Mouse (Mus musculus) stomach, embryonic 16.5 days (tissue): ENCODE measurements at regions not wholly inside any gene's neighbourhood (a gene's known extent, or its start where the extent isn't known, plus 50 kb on each side); places are given as distances from the start of the nearest gene placed in this dataset.

Experiments used
- ATAC-seq: fragments of 200-750 bp; cut with Nextera tagmentation; 2 replicates; pipeline ENCODE4 v1.8.0; 2017; ENCODE audit warnings: moderate number of reproducible peaks, moderate TSS enrichment; ENCODE audit not compliant: insufficient read depth, low FRiP score
- H3K27ac ChIP-seq: fragments of 300-500 bp; sonication (generic); 2 replicates; pipeline ENCODE4 v1.5.1; 2014; ENCODE audit warnings: low read length
- H3K27me3 ChIP-seq: fragments of 300-500 bp; sonication (generic); 2 replicates; pipeline ENCODE4 v1.6.1; 2014; ENCODE audit warnings: low read length, control low read depth, mixed read lengths; ENCODE audit not compliant: control insufficient read depth, insufficient read depth
- H3K36me3 ChIP-seq: fragments of 300-500 bp; sonication (generic); 2 replicates; pipeline ENCODE4 v1.6.1; 2014; ENCODE audit warnings: low read length; ENCODE audit not compliant: control insufficient read depth, insufficient read depth
- H3K4me1 ChIP-seq: fragments of 300-500 bp; sonication (generic); 2 replicates; pipeline ENCODE4 v1.6.1; 2014; ENCODE audit warnings: low read length, control low read depth, mixed read lengths; ENCODE audit not compliant: control insufficient read depth, insufficient read depth
- H3K4me2 ChIP-seq: fragments of 300-500 bp; sonication (generic); 2 replicates; pipeline ENCODE4 v1.6.1; 2014; ENCODE audit warnings: low read depth, low read length, mixed read lengths
- H3K4me3 ChIP-seq: fragments of 300-500 bp; sonication (generic); replicated peaks from 2 replicates; pipeline ENCODE4 v1.5.1; 2014; ENCODE audit warnings: mild to moderate bottlenecking, low read length
- H3K9ac ChIP-seq: fragments of 300-500 bp; sonication (generic); 2 replicates; pipeline ENCODE4 v1.6.1; 2014; ENCODE audit warnings: low read length
- H3K9me3 ChIP-seq: fragments of 300-500 bp; sonication (generic); replicated peaks from 2 replicates; pipeline ENCODE4 v1.6.1; 2016; ENCODE audit warnings: low read length, control low read depth; ENCODE audit not compliant: control insufficient read depth
- WGBS: fragments of 180-500 bp; shearing (Covaris S2); extraction: QIAGEN DNeasy Blood & Tissue Kit; methylation state at CpG from one replicate; pipeline ENCODE4 v1.1.7; 2014; 5-methylcytosine and 5-hydroxymethylcytosine counted together

- Histone ChIP-seq H3K36me3 (no peaks in the 10 kb centered on the region), H3K9me3 (no peaks in the 10 kb centered on the region), H3K4me2 (no peak overlapping the region), H3K27me3 (no peaks in the 10 kb centered on the region), H3K9ac (no peak overlapping the region), H3K27ac (no peak overlapping the region), H3K4me1 (no peaks in the 10 kb centered on the region), H3K4me3 (no peak overlapping the region)
- 74% methylated on average over 3 of the region's 3 CpGs for WGBS
- no peak for ATAC-seq
Observed at GRCm38 (mm10) chr1:76641181-76641711, 873.6 kb downstream of the Epha4 start.

GRCm38 (mm10) chr1:76642703-76643102, 872.2 kb downstream of the Epha4 start:
- 80% methylated on average over 6 of the region's 6 CpGs for WGBS
- no peaks in the 10 kb centered on the region for H3K4me1 ChIP-seq
- no peak overlapping the region for H3K4me3 ChIP-seq
- no peak for ATAC-seq
- no peak overlapping the region for H3K27ac ChIP-seq
- no peaks in the 10 kb centered on the region for H3K27me3 ChIP-seq
- H3K36me3 ChIP-seq, result no peaks in the 10 kb centered on the region
- H3K9me3 ChIP-seq, result no peaks in the 10 kb centered on the region
- H3K4me2 ChIP-seq, result no peak overlapping the region
- H3K9ac ChIP-seq, result no peak overlapping the region

- Histone ChIP-seq H3K4me2 (no peak overlapping the region), H3K9me3 (no peaks in the 10 kb centered on the region), H3K27ac (no peak overlapping the region), H3K27me3 (no peaks in the 10 kb centered on the region), H3K9ac (no peak overlapping the region), H3K4me1 (no peaks in the 10 kb centered on the region), H3K36me3 (no peaks in the 10 kb centered on the region), H3K4me3 (no peak overlapping the region)
- WGBS, result 53% methylated on average over 3 of the region's 3 CpGs
- ATAC-seq, result no peak
Observed at GRCm38 (mm10) chr1:76644895-76645294, 870.0 kb downstream of the Epha4 start.

GRCm38 (mm10) chr1:76654826-76655225, 860.1 kb downstream of the Epha4 start:
- no peaks in the 10 kb centered on the region for H3K27me3 ChIP-seq
- 71% methylated on average over 1 of the region's 1 CpGs for WGBS
- ATAC-seq, result no peak

GRCm38 (mm10) chr1:76658228-76658627, 856.7 kb downstream of the Epha4 start:
- Histone ChIP-seq H3K36me3 (no peaks in the 10 kb centered on the region), H3K4me2 (no peak overlapping the region), H3K27ac (no peak overlapping the region), H3K9ac (no peak overlapping the region), H3K4me3 (no peak overlapping the region), H3K27me3 (no peaks in the 10 kb centered on the region), H3K4me1 (no peaks in the 10 kb centered on the region), H3K9me3 (no peaks in the 10 kb centered on the region)
- ATAC-seq, result no peak
- WGBS, result 75% methylated on average over 4 of the region's 4 CpGs

More at GRCm38 (mm10) chr1:76654826-76655225, 860.1 kb downstream of the Epha4 start:
- no peak overlapping the region for H3K4me3 ChIP-seq
- H3K9me3 ChIP-seq, result no peaks in the 10 kb centered on the region
- H3K36me3 ChIP-seq, result no peaks in the 10 kb centered on the region
- H3K4me2 ChIP-seq, result no peak overlapping the region
- H3K27ac ChIP-seq, result no peak overlapping the region
- H3K9ac ChIP-seq, result no peak overlapping the region
- H3K4me1 ChIP-seq, result no peaks in the 10 kb centered on the region

GRCm38 (mm10) chr1:76660146-76660545, 854.7 kb downstream of the Epha4 start:
- WGBS, result 89% methylated on average over 3 of the region's 3 CpGs
- Histone ChIP-seq H3K4me2 (no peak overlapping the region), H3K36me3 (no peaks in the 10 kb centered on the region), H3K27me3 (no peaks in the 10 kb centered on the region), H3K4me3 (no peak overlapping the region), H3K9me3 (no peaks in the 10 kb centered on the region), H3K27ac (no peak overlapping the region), H3K4me1 (0 out of 2 replicates have a peak, but pooled peaks cover 4% of the 10 kb centered on the region), H3K9ac (no peak overlapping the region)
- no peak for ATAC-seq

GRCm38 (mm10) chr1:76664381-76664780, 850.5 kb downstream of the Epha4 start:
- Histone ChIP-seq H3K4me2 (no peak overlapping the region), H3K4me3 (no peak overlapping the region), H3K27ac (no peak overlapping the region), H3K9ac (no peak overlapping the region), H3K27me3 (no peaks in the 10 kb centered on the region), H3K36me3 (no peaks in the 10 kb centered on the region), H3K9me3 (no peaks in the 10 kb centered on the region), H3K4me1 (0 out of 2 replicates have a peak, but pooled peaks cover 4% of the 10 kb centered on the region)
- ATAC-seq, result no peak
- 67% methylated on average over 4 of the region's 4 CpGs for WGBS

GRCm38 (mm10) chr1:76676836-76677235, 838.1 kb downstream of the Epha4 start:
- H3K4me2 ChIP-seq, result no peak overlapping the region
- no peak overlapping the region for H3K4me3 ChIP-seq
- no peaks in the 10 kb centered on the region for H3K27me3 ChIP-seq
- H3K9ac ChIP-seq, result no peak overlapping the region
- ATAC-seq, result no peak
- H3K9me3 ChIP-seq, result no peaks in the 10 kb centered on the region
- WGBS, result 53% methylated on average over 6 of the region's 6 CpGs
- H3K4me1 ChIP-seq, result no peaks in the 10 kb centered on the region
- no peaks in the 10 kb centered on the region for H3K36me3 ChIP-seq
- no peak overlapping the region for H3K27ac ChIP-seq

- no peak for ATAC-seq
- Histone ChIP-seq H3K27ac (no peak overlapping the region), H3K4me1 (no peaks in the 10 kb centered on the region), H3K9me3 (no peaks in the 10 kb centered on the region), H3K9ac (no peak overlapping the region), H3K4me2 (no peak overlapping the region), H3K4me3 (no peak overlapping the region), H3K36me3 (no peaks in the 10 kb centered on the region), H3K27me3 (no peaks in the 10 kb centered on the region)
- 62% methylated on average over 2 of the region's 2 CpGs for WGBS
Observed at GRCm38 (mm10) chr1:76705556-76705955, 809.3 kb downstream of the Epha4 start.
